Mouse (Mus musculus): ENCODE data around the gene Tnxb.

DNA sequence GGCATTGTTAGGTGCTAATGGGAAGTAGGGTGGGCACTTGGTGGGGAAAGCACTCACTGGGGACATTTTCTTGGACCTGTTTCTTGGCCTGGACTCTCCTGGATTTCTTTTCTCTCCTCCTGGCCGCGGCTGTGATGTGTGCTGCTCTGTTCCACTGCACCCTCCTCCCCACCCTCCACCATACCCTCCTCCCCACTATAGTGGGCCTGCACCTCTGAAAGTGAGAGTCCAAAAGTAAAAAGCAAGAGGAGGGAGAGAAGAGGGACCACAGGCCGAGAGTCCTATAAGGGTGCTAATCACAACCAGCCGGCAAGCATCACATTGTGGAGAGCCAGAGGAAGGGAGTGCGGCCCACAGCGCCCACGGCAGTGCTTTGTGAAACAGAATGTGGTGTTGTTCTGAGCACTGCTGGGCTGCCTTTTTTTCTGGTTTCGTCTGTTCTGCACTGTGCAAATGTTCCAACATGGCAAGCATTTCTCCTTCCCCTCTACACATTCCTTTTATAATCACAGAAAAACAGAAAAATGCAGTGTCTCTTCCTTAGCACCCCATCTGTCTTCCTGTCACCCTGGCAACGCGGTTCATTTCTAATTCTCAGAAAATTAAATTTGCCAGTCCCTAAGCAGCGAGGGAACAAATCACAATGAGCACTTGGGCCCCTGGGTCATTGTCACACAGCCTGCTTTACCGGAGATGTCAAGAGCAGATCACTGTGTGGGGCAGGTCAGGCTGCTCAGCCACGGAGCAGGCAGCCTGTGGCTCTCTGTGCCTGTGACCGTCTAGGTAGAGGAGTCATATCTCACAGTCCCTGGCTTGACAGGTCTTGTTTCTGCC lies 29.5 kb downstream of the Tnxb start:
- TF ChIP-seq GATA1 (IDR thresholded peaks at IDR 0.05; ENCODE audit: borderline replicate concordance, low read length) (no peak), CTCF (IDR thresholded peaks at IDR 0.05; ENCODE audit: low read depth, low read length) (no peak), TAL1 (conservative IDR thresholded peaks at IDR 0.05; ENCODE audit: low read depth, low read length) (no peak), POLR2AphosphoS5 (IDR thresholded peaks at IDR 0.05; ENCODE audit: insufficient replicate concordance, low read depth, low read length) (no peak), GATA2 (IDR thresholded peaks at IDR 0.05; ENCODE audit: borderline replicate concordance, low read depth, low read length) (no peak)

Measured in G1E (cell line).